Mouse (Mus musculus) limb, embryonic 14.5 days (tissue): Measurements from ENCODE around the gene Gm14444. TPM values are rescaled to one million over a fixed set of nuclear protein-coding genes. Genes with fewer than 3 reads are reported as not detected.
"Not testable (repeated sequence)": the region's sequence is repeated elsewhere in the genome, so short reads cannot be mapped to it uniquely, and the experiment has no call there.

Experiments used
- ATAC-seq: fragments of 200-750 bp; cut with Nextera tagmentation; 2 replicates; pipeline ENCODE4 v1.8.0; 2017; ENCODE audit warnings: low read depth, moderate number of reproducible peaks, moderate TSS enrichment; ENCODE audit not compliant: low FRiP score
- DNase-seq: peaks from one replicate; pipeline ENCODE4 v3.0.0-alpha.2; 2015; ENCODE audit warnings: low spot score
- H3K27ac ChIP-seq: fragments of 300-500 bp; sonication (generic); replicated peaks from 2 replicates; pipeline ENCODE4 v1.5.1; 2014; ENCODE audit warnings: low read depth, mild to moderate bottlenecking, low read length, moderate library complexity, mixed read lengths
- H3K27me3 ChIP-seq: fragments of 300-500 bp; sonication (generic); 2 replicates; pipeline ENCODE4 v1.6.1; 2014; ENCODE audit warnings: low read length, mixed read lengths; ENCODE audit not compliant: control insufficient read depth, insufficient read depth
- H3K36me3 ChIP-seq: fragments of 300-500 bp; sonication (generic); 2 replicates; pipeline ENCODE4 v1.6.1; 2014; ENCODE audit warnings: mild to moderate bottlenecking, low read length, moderate library complexity, mixed read lengths; ENCODE audit not compliant: control insufficient read depth, insufficient read depth
- H3K4me1 ChIP-seq: fragments of 300-500 bp; sonication (generic); 2 replicates; pipeline ENCODE4 v1.6.1; 2014; ENCODE audit warnings: antibody characterized with exemption, low read length, mixed read lengths; ENCODE audit not compliant: control insufficient read depth, insufficient read depth
- H3K4me2 ChIP-seq: fragments of 300-500 bp; sonication (generic); replicated peaks from 2 replicates; pipeline ENCODE4 v1.6.1; 2014; ENCODE audit warnings: low read depth, mild to moderate bottlenecking, low read length, moderate library complexity; ENCODE audit not compliant: severe bottlenecking
- H3K4me3 ChIP-seq: fragments of 300-500 bp; sonication (generic); replicated peaks from 2 replicates; pipeline ENCODE4 v1.5.1; 2014; ENCODE audit warnings: low read length
- H3K9ac ChIP-seq: fragments of 300-500 bp; sonication (generic); 2 replicates; pipeline ENCODE4 v1.6.1; 2014; ENCODE audit warnings: mild to moderate bottlenecking, low read depth, low read length, moderate library complexity; ENCODE audit not compliant: severe bottlenecking
- H3K9me3 ChIP-seq: fragments of 300-500 bp; sonication (generic); 2 replicates; pipeline ENCODE4 v1.6.1; 2016; ENCODE audit warnings: low read length; ENCODE audit not compliant: control insufficient read depth
- WGBS: fragments of 180-500 bp; shearing (Covaris S2); extraction: QIAGEN DNeasy Blood & Tissue Kit; methylation state at CpG from one replicate; pipeline ENCODE4 v1.1.7; 2014; 5-methylcytosine and 5-hydroxymethylcytosine counted together
- polyA plus RNA-seq, 2 experiments: library from polyadenylated mRNA; depleted of rRNA in 1 of 2; stranded (reverse) in 1 of 2; unstranded in 1 of 2; fragments of >200 nt; fragmentation: Nextera tagmentation in 1 of 2; extraction: Ambion mirVana in 1 of 2; gene quantifications; 2 replicates each; pipeline versions ENCODE4 v1.2.1 to v1.2.3; 2012 to 2014

The Gm14444 gene
- polyA plus RNA-seq (2012; rRNA removed) (0.11 TPM in 1 of 2 replicates, not detected in the other), polyA plus RNA-seq (2014; fragmentation: Nextera tagmentation; extraction: Ambion mirVana) (not detected in 2 replicates)

GRCm38 (mm10) chr2:175010022-175010421 is at the start of gene Gm14444:
TSS of gene Gm14444 (plus strand) at chr2:175010241.
- H3K4me2 ChIP-seq, H3K27me3 ChIP-seq, H3K4me3 ChIP-seq, H3K9ac ChIP-seq, H3K4me1 ChIP-seq, H3K9me3 ChIP-seq, DNase-seq, ATAC-seq, H3K27ac ChIP-seq, H3K36me3 ChIP-seq: not testable (repeated sequence)
- WGBS, result 62% methylated on average over 1 of the region's 1 CpGs

- not testable (repeated sequence) for H3K9ac ChIP-seq, H3K36me3 ChIP-seq, H3K9me3 ChIP-seq, ATAC-seq, H3K27me3 ChIP-seq, H3K4me2 ChIP-seq, H3K4me3 ChIP-seq, DNase-seq, H3K27ac ChIP-seq, H3K4me1 ChIP-seq
- 77% methylated on average over 3 of the region's 3 CpGs for WGBS
These were observed 44.6 kb upstream of the Gm14444 start for GRCm38 (mm10) chr2:174965466-174965865.

GRCm38 (mm10) chr2:175044268-175044667 is 34.2 kb downstream of the Gm14444 start:
- not testable (repeated sequence) for H3K4me1 ChIP-seq, H3K9me3 ChIP-seq, ATAC-seq, H3K36me3 ChIP-seq, DNase-seq, H3K9ac ChIP-seq, H3K27ac ChIP-seq, H3K4me3 ChIP-seq, H3K4me2 ChIP-seq, H3K27me3 ChIP-seq
- 96% methylated on average over 22 of the region's 27 CpGs for WGBS

GRCm38 (mm10) chr2:175067681-175068261 is 57.7 kb downstream of the Gm14444 start, which contains the start of gene Gm14393:
TSS of gene Gm14393 (minus strand) at chr2:175067781.
- WGBS, result 64% methylated on average over 1 of the region's 1 CpGs
- not testable (repeated sequence) for DNase-seq, H3K4me2 ChIP-seq, H3K27me3 ChIP-seq, H3K36me3 ChIP-seq, H3K9me3 ChIP-seq, ATAC-seq, H3K4me1 ChIP-seq, H3K27ac ChIP-seq, H3K9ac ChIP-seq, H3K4me3 ChIP-seq

Other genes with a start within 250 kb of the Gm14444 start
- 13.6 TPM in 2 replicates for gene Edn3, start 249.6 kb upstream of the Gm14444 start, polyA plus RNA-seq (2012; rRNA removed)
- gene Edn3, start 249.6 kb upstream of the Gm14444 start, polyA plus RNA-seq (2014; fragmentation: Nextera tagmentation; extraction: Ambion mirVana), result 21.5 and 22.9 TPM in 2 replicates
- gene Gm14393, start 57.5 kb downstream of the Gm14444 start, polyA plus RNA-seq (2012; rRNA removed), result 0.13 TPM in 1 of 2 replicates, not detected in the other
- gene Gm14393, start 57.5 kb downstream of the Gm14444 start, polyA plus RNA-seq (2014; fragmentation: Nextera tagmentation; extraction: Ambion mirVana), result 0.77 and 1.1 TPM in 2 replicates
- gene Gm14399, start 131.8 kb downstream of the Gm14444 start, polyA plus RNA-seq (2012; rRNA removed), result 6.5 and 7.5 TPM in 2 replicates
- 4.8 and 6.9 TPM in 2 replicates for gene Gm14399, start 131.8 kb downstream of the Gm14444 start, polyA plus RNA-seq (2014; fragmentation: Nextera tagmentation; extraction: Ambion mirVana)
- 0.81 and 1.7 TPM in 2 replicates for gene Gm14443, start 165.6 kb downstream of the Gm14444 start, polyA plus RNA-seq (2012; rRNA removed)
- gene Gm14443, start 165.6 kb downstream of the Gm14444 start, polyA plus RNA-seq (2014; fragmentation: Nextera tagmentation; extraction: Ambion mirVana), result 0.90 and 1.1 TPM in 2 replicates
- gene Gm14391, start 196.7 kb downstream of the Gm14444 start, polyA plus RNA-seq (2012; rRNA removed), result 9.7 and 15.1 TPM in 2 replicates
- gene Gm14391, start 196.7 kb downstream of the Gm14444 start, polyA plus RNA-seq (2014; fragmentation: Nextera tagmentation; extraction: Ambion mirVana), result 8.3 and 10.1 TPM in 2 replicates